Mouse (Mus musculus) cerebellum, adult 2 months (tissue): Measurements from ENCODE around the gene Gm20518.

Experiments
- CTCF ChIP-seq: fragments of 200-500 bp; IDR thresholded peaks from 2 replicates; pipeline ENCODE4 v1.5.1; 2011; ENCODE audit warnings: low read depth, mild to moderate bottlenecking, control low read depth, low read length, moderate library complexity, borderline replicate concordance; ENCODE audit not compliant: insufficient read depth
- POLR2A ChIP-seq: fragments of 200-500 bp; IDR thresholded peaks from 2 replicates; pipeline ENCODE4 v1.6.1; 2011; ENCODE audit warnings: low read length, control low read depth, borderline replicate concordance; ENCODE audit not compliant: insufficient read depth

- TF ChIP-seq POLR2A: no peak
- TF ChIP-seq CTCF: no peak
Observed at GRCm38 (mm10) chr16:17801777-17802455, 89.6 kb downstream of the Gm20518 start.
